Mouse (Mus musculus) lung, adult 2 months (tissue): ENCODE results near the gene Narf.
A peak's percentile ranks its signal among the peaks of the same experiment; 100 is the strongest.

Experiments used
- CTCF ChIP-seq: fragments of 200-500 bp; IDR thresholded peaks from 2 replicates; pipeline ENCODE4 v1.5.1; 2011; ENCODE audit warnings: mild to moderate bottlenecking, low read length, control low read depth; ENCODE audit not compliant: insufficient read depth
- POLR2A ChIP-seq: fragments of 200-500 bp; IDR thresholded peaks from 2 replicates; pipeline ENCODE4 v1.6.1; 2011; ENCODE audit warnings: low read depth, mild to moderate bottlenecking, control low read depth, low read length, borderline replicate concordance; ENCODE audit errors: extremely low read depth

- TF ChIP-seq CTCF (no peak), POLR2A (peak; percentile 74; the same call in 1 of the 2 replicates)
Observed at GRCm38 (mm10) chr11:121204161-121205006, 32.7 kb upstream of the Narf start, which contains the start of the genes Hexdc and Ogfod3.
